Mouse (Mus musculus) forebrain, postnatal 0 days (tissue): ENCODE measurements around the gene Txndc16. TPM values are rescaled to one million over a fixed set of nuclear protein-coding genes. Genes with fewer than 3 reads are reported as not detected.
A peak's percentile ranks its signal among the peaks of the same experiment; 100 is the strongest.

Source experiments
- ATAC-seq: fragments of 200-750 bp; cut with Nextera tagmentation; 2 replicates; pipeline ENCODE4 v1.8.0; 2017; ENCODE audit warnings: mild to moderate bottlenecking, moderate library complexity
- DNase-seq: peaks from one replicate; pipeline ENCODE4 v3.0.0-alpha.2; 2015
- H3K27ac ChIP-seq: fragments of 300-500 bp; sonication (generic); 2 replicates; pipeline ENCODE4 v1.5.1; 2014; ENCODE audit warnings: low read depth, mild to moderate bottlenecking, antibody characterized with exemption, low read length, moderate library complexity, mixed read lengths
- H3K27me3 ChIP-seq: fragments of 300-500 bp; sonication (generic); 2 replicates; pipeline ENCODE4 v1.6.1; 2014; ENCODE audit warnings: mild to moderate bottlenecking, low read length, mixed read lengths; ENCODE audit not compliant: insufficient read depth
- H3K36me3 ChIP-seq: fragments of 300-500 bp; sonication (generic); 2 replicates; pipeline ENCODE4 v1.6.1; 2014; ENCODE audit warnings: mild to moderate bottlenecking, moderate library complexity; ENCODE audit not compliant: insufficient read depth
- H3K4me1 ChIP-seq: fragments of 300-500 bp; sonication (generic); 2 replicates; pipeline ENCODE4 v1.6.1; 2014; ENCODE audit warnings: antibody characterized with exemption; ENCODE audit not compliant: insufficient read depth
- H3K4me2 ChIP-seq: fragments of 300-500 bp; sonication (generic); 2 replicates; pipeline ENCODE4 v1.6.1; 2014; ENCODE audit warnings: low read depth, mild to moderate bottlenecking, moderate library complexity
- H3K4me3 ChIP-seq: fragments of 300-500 bp; sonication (generic); 2 replicates; pipeline ENCODE4 v1.5.1; 2014; ENCODE audit warnings: low read depth, low read length, mixed read lengths
- H3K9ac ChIP-seq: fragments of 300-500 bp; sonication (generic); 2 replicates; pipeline ENCODE4 v1.6.1; 2014; ENCODE audit warnings: mild to moderate bottlenecking
- H3K9me3 ChIP-seq: fragments of 300-500 bp; sonication (generic); 2 replicates; pipeline ENCODE4 v1.6.1; 2016; ENCODE audit warnings: low read length
- CTCF ChIP-seq: sonication (generic); IDR thresholded peaks from 2 replicates; pipeline ENCODE4 v1.5.1; 2016; ENCODE audit warnings: antibody characterized with exemption, control low read depth, low read depth
- WGBS: fragments of 180-500 bp; shearing (Covaris S2); extraction: QIAGEN DNeasy Blood & Tissue Kit; methylation state at CpG from one replicate; pipeline ENCODE4 v1.1.7; 2014; 5-methylcytosine and 5-hydroxymethylcytosine counted together
- polyA plus RNA-seq: library from polyadenylated mRNA; unstranded; fragments of >200 nt; fragmentation: Nextera tagmentation; extraction: Ambion mirVana; gene quantifications from 2 replicates; pipeline ENCODE4 v1.2.1, GENCODE M21; 2015
- total RNA-seq: library from RNA; depleted of rRNA; stranded (reverse); fragments of >200 nt; gene quantifications from 2 replicates; pipeline ENCODE4 v1.2.3, GENCODE M21; 2014

The Txndc16 gene
- total and polyA plus RNA-seq, 2 experiments from 2014 or later: 32.5 to 61.2 TPM

DNA sequence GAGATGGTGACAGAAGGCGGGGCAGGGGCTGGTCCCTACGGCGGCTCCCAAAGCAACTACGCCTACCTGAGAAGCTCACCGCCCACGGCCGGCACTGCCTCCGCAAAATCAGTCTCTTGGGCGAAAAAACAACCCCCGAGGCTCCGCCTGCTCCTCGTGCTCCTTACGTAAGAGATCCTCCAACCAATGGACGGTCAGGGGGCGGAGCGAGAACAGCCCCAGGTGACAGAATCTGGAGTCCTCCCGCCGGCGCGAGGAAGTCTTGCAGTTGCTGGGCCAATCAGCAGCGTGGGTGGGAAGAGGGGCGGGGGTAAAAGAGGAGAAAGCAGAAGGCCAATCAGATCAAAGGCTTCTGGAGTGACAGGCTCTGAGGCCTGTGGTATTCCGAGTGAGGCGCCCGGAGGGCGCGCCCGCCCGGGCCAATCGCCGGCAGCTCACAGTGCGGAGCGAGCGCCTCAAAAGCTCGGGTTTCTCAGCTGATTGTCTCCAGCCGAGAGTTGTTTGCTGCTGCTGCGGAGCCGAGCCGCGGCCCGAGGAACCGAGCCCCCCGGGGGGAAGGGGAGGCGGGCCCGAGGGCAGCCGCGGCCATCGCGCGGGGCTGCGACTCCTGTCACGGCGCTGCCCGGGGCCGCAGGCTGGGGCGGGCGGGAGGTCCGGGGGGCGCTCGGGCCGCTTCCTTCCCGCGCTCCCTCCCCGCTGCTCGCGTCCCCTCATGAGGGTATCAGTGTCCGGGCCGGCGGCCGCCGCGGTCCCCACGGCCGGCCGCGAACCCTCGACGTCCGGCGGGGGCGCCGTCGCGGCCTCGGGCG lies 643 bp downstream of the Txndc16 start, which contains the start of gene Gpr137c:
Gpr137c (plus strand) TSS at position 437 of the 809 bp plus-strand sequence.
- DNase-seq (peak; percentile 99), ATAC-seq (peak; percentile 98)
- H3K36me3 ChIP-seq: no peaks in the 10 kb centered on the region
- WGBS: 2% methylated on average over 75 of the region's 86 CpGs
- TF ChIP-seq CTCF: no peak
- no peaks in the 10 kb centered on the region for H3K9me3 ChIP-seq
- H3K27me3 ChIP-seq: no peaks in the 10 kb centered on the region
- H3K4me1 ChIP-seq: peaks cover 13% of the 10 kb centered on the region
- H3K9ac ChIP-seq: peak within 1 kb of the TSS; percentile 94
- peak within 1 kb of the TSS; percentile 77 for H3K4me2 ChIP-seq
- peak within 1 kb of the TSS; percentile 95 for H3K4me3 ChIP-seq
- H3K27ac ChIP-seq: peak within 1 kb of the TSS; percentile 97

DNA sequence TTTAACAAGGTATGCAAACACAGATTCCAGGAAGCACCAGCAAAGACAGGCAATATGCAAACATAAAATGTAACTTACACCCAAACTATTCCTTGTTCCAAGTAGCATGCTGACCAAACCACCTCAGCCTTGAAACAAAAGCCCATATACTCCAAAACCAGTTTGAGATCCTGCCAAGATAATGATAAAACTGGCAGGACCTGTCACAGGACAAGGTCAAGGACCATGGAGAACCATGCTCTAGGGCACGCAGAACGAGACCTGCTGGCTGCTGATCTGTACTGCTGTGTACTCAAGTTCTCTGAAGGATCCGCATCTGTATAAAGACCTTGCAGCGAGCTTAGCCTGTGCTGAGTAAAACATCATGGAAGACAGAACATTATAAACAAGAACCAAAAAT lies 2.4 kb downstream of the Txndc16 start:
- TF ChIP-seq CTCF: no peak
- Histone ChIP-seq H3K27ac (no peak overlapping the region), H3K36me3 (no peaks in the 10 kb centered on the region), H3K4me1 (peaks cover 13% of the 10 kb centered on the region), H3K4me3 (peak overlapping the region; percentile 53; the same call in 1 of the 2 replicates), H3K4me2 (peak overlapping the region; percentile 52), H3K9me3 (no peaks in the 10 kb centered on the region), H3K9ac (0 out of 2 replicates have a peak overlapping the region, but pooled peaks have one; percentile 50), H3K27me3 (no peaks in the 10 kb centered on the region)
- ATAC-seq (no peak), DNase-seq (no peak)
- WGBS: 92% methylated on average over 4 of the region's 4 CpGs

DNA sequence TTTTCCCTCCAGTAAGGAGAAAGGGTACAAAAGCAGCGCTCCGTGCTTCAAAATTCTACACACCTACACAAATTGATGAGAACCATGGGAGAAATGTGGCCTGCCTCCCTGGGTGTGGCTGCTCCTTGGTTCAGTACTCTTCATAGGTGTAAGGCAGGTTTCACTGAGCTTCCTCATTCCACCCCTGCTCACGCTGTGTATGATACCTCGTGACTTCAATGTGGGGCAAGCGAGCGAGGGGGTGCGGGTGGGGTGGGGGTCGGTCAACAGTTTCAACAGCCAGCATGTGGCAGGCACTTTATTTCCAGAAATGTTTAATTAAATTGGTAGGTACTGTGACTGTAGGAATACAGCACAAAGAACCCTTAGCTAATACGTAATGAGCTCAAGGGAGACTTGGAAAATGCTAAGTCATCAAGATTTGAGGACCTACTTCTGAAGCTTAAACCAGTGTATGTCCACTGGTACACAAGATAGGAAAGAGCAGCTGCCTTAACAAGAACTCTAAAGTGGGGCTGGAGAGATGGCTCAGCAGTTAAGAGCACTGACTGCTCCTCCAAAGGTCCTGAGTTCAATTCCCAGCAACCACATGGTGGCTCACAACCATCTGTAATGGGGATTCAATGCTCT lies 3.3 kb downstream of the Txndc16 start:
- H3K27ac ChIP-seq: no peak overlapping the region
- no peak overlapping the region for H3K4me3 ChIP-seq
- WGBS: 98% methylated on average over 9 of the region's 9 CpGs
- H3K4me2 ChIP-seq: no peak overlapping the region
- 0 out of 2 replicates have a peak, but pooled peaks cover 4% of the 10 kb centered on the region for H3K36me3 ChIP-seq
- TF ChIP-seq CTCF: no peak
- DNase-seq (no peak), ATAC-seq (no peak)
- peaks cover 10% of the 10 kb centered on the region for H3K4me1 ChIP-seq
- no peaks in the 10 kb centered on the region for H3K9me3 ChIP-seq
- H3K27me3 ChIP-seq: no peaks in the 10 kb centered on the region
- no peak overlapping the region for H3K9ac ChIP-seq

DNA sequence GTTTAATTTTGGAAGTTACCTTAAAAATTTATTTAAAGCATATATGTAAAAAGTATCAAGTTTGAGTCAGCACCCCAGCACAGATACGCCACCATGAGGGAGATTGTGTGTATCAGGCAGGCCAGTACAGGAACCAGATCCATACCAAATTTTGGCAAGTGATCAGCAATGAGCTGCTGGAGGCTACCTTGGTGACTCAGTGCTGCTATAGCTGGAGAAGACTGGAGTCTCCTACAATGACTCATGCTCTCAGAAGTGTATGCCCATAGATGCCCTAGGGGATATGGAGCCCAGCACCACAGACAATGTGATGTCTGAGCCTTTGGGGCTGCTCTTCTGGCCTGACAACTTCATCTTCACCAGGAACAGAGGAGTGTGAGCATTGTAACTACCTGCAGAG lies 8.7 kb downstream of the Txndc16 start:
- DNase-seq: no peak
- 98% methylated on average over 1 of the region's 1 CpGs for WGBS
- Histone ChIP-seq H3K9me3 (no peaks in the 10 kb centered on the region), H3K4me1 (0 out of 2 replicates have a peak, but pooled peaks cover 3% of the 10 kb centered on the region), H3K9ac (no peak overlapping the region), H3K4me2 (no peak overlapping the region), H3K4me3 (no peak overlapping the region), H3K36me3 (peaks cover 26% of the 10 kb centered on the region), H3K27me3 (no peaks in the 10 kb centered on the region), H3K27ac (no peak overlapping the region)
- no peak for ATAC-seq
- TF ChIP-seq CTCF: no peak

DNA sequence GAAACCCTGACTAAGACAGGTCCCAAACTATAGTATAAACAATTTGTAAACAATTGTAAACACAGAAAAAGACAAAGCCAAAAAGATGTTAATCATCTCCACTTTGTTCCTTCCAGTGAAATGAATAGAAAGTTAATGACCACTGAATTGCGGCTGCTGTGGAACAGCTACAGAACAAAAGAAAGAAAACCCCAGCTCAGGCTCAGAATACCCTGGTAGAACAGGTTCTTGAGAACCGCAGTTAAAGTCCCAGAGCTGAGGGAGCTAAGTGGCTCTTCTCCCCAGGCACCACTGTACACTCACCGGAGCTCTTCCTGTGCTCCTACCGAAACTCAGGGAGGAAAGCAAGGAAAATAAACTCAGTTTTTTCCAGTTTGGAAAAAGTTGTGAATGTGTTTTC lies 9.4 kb downstream of the Txndc16 start:
- DNase-seq (no peak), ATAC-seq (no peak)
- Histone ChIP-seq H3K9ac (no peak overlapping the region), H3K9me3 (no peaks in the 10 kb centered on the region), H3K4me1 (no peaks in the 10 kb centered on the region), H3K27me3 (no peaks in the 10 kb centered on the region), H3K4me3 (no peak overlapping the region), H3K4me2 (no peak overlapping the region), H3K27ac (no peak overlapping the region), H3K36me3 (peaks cover 27% of the 10 kb centered on the region)
- 68% methylated on average over 4 of the region's 4 CpGs for WGBS
- TF ChIP-seq CTCF: no peak

DNA sequence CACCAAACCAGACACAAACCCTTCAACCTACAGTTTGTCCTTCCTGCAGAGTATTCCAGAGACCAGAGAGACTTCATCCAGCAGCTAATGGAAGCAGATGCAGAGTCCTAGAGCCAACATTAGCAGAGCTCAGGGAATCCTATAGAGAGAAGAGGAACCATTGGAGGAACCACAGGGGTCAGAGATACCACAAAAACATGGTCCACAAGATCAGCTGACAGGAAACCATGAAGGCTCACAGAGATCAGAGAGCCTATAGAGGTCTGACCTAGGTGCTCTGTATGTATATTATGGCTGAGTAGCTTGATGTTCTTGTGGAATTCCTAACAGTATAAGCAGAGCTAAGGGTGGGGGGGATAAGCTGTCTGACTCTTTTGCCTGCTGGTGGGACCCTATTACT lies 19.5 kb downstream of the Txndc16 start:
- Histone ChIP-seq H3K36me3 (peaks cover 31% of the 10 kb centered on the region), H3K27me3 (no peaks in the 10 kb centered on the region), H3K27ac (no peak overlapping the region), H3K4me2 (no peak overlapping the region), H3K4me1 (no peaks in the 10 kb centered on the region), H3K4me3 (no peak overlapping the region), H3K9me3 (no peaks in the 10 kb centered on the region), H3K9ac (no peak overlapping the region)
- ATAC-seq: no peak
- DNase-seq: no peak
- TF ChIP-seq CTCF: no peak

DNA sequence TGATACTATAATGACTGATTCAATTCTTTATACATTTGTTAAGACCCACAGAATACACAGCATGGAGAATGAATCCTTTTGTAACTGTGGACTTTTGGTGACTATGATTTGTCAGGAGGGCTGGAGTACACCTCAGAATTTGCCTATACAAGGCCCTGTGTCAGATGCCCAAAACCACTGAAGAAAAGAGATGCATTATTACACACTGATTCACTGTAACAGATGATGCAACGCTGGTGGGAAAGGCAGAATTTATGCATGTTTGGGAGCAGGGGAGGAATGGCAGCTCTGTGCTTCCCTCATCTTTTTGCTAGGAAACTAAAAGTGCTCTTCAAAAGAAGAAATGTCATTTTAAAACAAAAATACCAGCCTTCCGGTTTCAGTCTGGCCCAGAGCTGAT lies 29.1 kb downstream of the Txndc16 start:
- no peak for DNase-seq
- no peak for ATAC-seq
- no peak overlapping the region for H3K4me2 ChIP-seq
- 75% methylated on average over 2 of the region's 2 CpGs for WGBS
- H3K27ac ChIP-seq: no peak overlapping the region
- no peaks in the 10 kb centered on the region for H3K9me3 ChIP-seq
- H3K27me3 ChIP-seq: no peaks in the 10 kb centered on the region
- H3K36me3 ChIP-seq: 0 out of 2 replicates have a peak, but pooled peaks cover 2% of the 10 kb centered on the region
- H3K9ac ChIP-seq: no peak overlapping the region
- no peaks in the 10 kb centered on the region for H3K4me1 ChIP-seq
- H3K4me3 ChIP-seq: no peak overlapping the region
- no peak for TF ChIP-seq CTCF
